Mouse (Mus musculus): ENCODE measurements around the gene Alyref.

The Alyref gene

DNA sequence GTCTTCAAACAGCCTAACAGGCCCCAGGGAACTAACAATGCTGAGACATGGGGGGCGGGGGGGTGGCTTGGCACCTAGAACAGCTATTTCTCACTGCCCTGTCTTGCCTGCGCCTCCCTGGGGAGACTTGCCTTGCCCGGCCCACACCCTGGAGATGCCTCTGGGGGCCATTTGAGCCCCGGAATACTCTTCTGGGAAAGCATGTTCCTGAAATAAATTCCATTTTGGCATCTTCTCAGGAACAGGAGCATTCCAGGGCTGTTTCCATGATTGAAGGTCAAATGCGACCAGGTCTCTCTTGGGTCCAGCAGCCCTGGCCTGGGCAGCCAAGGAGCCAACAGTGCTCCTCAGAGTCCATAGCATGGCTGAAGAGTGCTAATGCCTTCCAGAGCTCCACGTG, 55.8 kb downstream of the Alyref start:
- no peak for DNase-seq (ENCODE audit: low spot score in 2 of 2)
